Mouse (Mus musculus): Measurements from ENCODE around the gene Jam2.

- TF ChIP-seq POLR2A (IDR thresholded peaks at IDR 0.05; ENCODE audit: control insufficient read depth, extremely low read depth, insufficient read depth, low read length, poor library complexity): no peak
- no peak for TF ChIP-seq CTCF (IDR thresholded peaks at IDR 0.05; ENCODE audit: borderline replicate concordance, control insufficient read depth, extremely low read depth, insufficient read depth, low read length, poor library complexity)
Measured at GRCm38 (mm10) chr16:84774761-84775231, 873 bp downstream of the Jam2 start.

Measured in thymus, adult 2 months (tissue).